Mouse (Mus musculus) MEL (cell line): Measurements from ENCODE around the gene Atp5e.

Source experiments
- MAX ChIP-seq: IDR thresholded peaks from 2 replicates; pipeline ENCODE4 v1.6.1; 2011; ENCODE audit warnings: low read length, improper control_type of control experiment
- MEF2A ChIP-seq: IDR thresholded peaks from 2 replicates; pipeline ENCODE4 v1.6.1; 2014; ENCODE audit warnings: low read depth, mild to moderate bottlenecking, inconsistent platforms, low read length, improper control_type of control experiment; ENCODE audit not compliant: poor library complexity, insufficient replicate concordance, severe bottlenecking; ENCODE audit errors: extremely low read depth
- ZC3H11A ChIP-seq: IDR thresholded peaks from 2 replicates; pipeline ENCODE4 v1.6.1; 2012; ENCODE audit warnings: low read depth, mild to moderate bottlenecking, inconsistent platforms, low read length, improper control_type of control experiment

DNA sequence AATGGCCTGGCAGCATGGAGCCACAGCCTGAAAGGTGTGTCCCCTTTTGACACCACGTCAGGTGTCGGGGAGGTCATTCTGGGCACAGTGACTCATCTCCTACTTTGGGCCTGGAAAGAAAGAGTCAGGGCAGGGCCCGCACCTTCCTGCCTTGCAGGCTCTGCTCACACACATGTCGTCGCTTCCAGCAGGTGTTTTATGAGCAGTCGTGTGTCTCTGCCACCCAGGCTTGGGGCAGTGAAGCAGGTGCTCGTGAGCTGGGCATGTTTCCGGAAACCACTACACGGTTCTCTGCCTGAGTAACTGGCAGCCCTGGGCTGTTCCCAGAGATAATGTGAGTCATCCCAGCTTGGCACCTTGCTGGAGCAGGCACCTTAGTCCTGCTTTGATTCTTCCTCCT is 21.4 kb downstream of the Atp5e start:
- no peak for TF ChIP-seq ZC3H11A
- no peak for TF ChIP-seq MAX
- no peak for TF ChIP-seq MEF2A
